Mouse (Mus musculus) left cerebral cortex, adult 9 months (tissue): ENCODE data around the gene Gldc.

Source experiments
- DNase-seq, 2 experiments: peaks; one replicate each; pipeline ENCODE4 v3.0.0; 2022; ENCODE audit warnings: low spot score in 2 of 2

The Gldc gene

DNA sequence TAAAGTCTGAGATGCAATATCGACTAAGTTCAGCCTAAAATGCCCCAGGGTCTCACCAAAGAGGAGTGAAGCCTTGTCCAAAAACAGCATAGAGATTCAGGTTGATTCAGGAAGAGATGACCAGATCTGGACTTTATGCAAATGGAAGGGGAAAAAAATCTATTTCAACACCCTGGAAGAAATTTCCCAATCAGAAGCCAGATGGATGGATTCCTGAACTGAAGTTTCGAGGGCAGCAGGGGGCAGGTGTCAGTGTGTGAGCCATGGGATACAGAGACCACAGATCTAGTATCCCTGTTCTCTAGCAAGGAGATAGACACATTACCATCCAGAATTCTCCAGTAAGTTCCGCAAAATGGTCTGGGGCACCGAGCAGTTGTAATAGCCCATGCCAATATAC, 17.0 kb downstream of the Gldc start:
- no peak for DNase-seq

DNA sequence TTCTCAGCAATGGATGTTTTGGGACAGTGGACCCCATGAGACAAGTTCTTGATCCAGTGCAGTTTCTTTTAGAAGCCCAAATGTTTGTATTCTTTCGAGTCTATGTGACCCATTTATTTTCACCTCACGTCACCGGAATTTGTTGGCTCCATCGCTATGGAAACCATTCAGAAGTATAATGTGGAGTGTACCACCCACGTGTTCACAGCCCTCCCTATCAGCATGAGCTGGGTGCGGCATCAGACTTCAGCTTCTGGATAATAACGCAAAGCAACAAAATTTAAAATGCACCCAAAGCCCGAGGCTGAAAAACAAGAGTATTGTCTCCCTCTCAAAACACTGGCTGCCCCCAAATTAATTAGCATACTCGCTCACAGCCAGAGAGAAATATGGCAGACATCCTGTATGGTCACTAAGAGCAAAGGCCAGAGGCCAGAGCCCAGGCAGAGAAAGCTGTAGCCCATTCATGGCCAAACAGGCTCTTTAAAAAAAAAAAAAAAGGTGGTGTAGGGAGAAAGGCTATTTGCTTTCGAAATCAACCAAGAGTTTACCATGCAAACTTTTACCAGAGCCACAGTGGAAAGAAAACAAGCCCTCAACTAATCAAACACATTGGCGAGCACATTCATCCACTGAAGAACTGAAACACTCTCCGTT, 18.1 kb downstream of the Gldc start:
- DNase-seq, result peak; percentile 38 to 55

- DNase-seq, result no peak
These were observed 21.5 kb downstream of the Gldc start for GRCm38 (mm10) chr19:30153729-30154128.

DNA sequence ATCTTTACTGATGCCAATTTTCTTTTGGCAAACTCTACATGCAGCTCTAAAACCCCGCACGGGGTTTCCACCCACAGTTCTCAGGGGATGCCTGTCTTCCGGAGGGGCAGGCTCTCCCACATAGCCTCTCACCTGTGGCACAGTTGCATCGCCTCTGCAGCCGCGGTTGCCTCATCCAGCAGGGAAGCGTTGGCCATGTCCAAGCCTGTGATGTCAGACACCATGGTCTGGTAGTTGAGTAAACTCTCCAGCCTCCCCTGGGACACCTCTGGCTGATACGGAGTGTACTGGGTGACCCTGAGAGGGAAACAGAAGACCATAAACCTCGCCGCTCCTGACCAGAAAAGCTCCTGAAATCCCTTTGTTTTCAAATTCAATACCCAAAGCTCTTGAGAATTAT, 23.9 kb downstream of the Gldc start:
- no peak for DNase-seq

- no peak for DNase-seq
These were observed 25.9 kb downstream of the Gldc start for GRCm38 (mm10) chr19:30149238-30149805.

DNA sequence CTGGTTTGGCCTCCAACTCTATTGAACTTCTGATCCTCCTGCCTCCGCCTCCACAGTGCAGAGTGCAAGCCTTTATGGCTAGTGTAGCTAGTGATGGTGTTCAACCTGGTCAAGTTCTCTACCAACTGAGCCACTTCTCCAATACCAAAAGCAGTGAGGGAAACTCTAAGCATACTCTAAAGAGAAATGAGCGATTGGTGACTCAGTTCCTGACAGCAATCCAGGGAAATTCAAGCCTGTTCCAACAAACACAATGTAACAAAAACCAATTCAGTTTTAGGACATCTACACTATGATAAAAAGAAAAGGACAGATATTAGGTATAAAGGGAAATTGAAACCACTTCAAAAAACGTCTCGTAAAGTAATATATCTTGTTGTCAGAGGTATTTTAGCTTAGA, 27.9 kb downstream of the Gldc start:
- DNase-seq, result no peak

DNA sequence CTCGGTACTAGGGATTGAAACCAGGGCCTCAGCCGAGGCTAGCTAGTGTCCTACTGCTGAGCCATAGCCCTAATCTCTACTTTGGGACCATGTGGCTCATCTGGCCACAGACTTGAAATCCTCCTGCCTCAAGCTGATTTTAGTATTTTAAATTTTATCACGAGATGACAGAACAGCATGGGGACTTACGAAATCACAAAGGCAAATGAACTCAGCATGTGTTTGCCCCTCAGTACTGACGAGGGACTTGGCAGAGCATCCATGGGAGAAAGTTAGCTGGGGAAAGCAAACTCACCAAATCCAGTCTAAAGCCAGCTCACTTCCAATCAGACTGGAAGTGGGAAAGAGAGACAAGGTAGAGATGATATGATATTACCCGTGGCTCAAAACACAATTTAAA, 28.5 kb downstream of the Gldc start:
- no peak for DNase-seq

DNA sequence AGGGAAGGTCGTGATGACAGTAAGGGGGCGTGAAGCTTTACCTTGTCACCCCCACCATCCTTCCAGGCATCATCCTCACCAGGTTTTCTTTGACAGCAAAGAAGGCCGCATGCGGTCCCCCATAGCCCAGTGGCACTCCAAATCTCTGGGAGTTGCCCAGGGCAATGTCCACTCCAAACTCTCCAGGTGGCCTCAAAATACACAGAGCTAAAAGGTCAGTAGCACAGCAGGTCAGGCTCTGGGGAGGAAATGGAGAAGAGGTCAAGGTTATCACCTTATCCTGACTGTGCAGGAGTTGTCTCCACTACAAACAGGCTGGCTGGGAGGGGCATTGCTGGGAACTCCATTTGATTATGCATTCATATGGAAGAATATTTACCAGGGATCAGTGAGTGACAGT, 30.1 kb downstream of the Gldc start:
- no peak for DNase-seq

- DNase-seq, result no peak
These were observed 38.9 kb downstream of the Gldc start for GRCm38 (mm10) chr19:30136308-30136707.

- DNase-seq, result no peak
These were observed 47.1 kb downstream of the Gldc start for GRCm38 (mm10) chr19:30128177-30128576.

DNA sequence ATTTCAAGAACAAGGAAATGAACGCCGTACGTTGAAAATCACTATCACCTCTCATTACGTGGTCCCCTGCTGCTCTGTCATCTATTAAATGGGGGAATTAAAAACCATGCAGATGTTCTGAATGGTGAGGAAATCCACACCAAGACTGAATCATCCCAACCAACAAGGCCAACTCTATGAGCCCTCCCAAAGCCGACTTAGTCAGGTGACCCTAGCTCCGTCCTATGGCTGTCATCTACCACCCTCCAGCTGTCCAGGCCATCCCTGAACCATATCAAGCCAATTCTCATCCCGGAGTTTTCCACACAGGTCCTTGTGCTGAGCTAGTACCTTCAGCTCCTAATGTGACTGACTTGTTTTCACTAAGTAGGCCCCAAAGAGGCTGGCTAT, 49.6 kb downstream of the Gldc start:
- DNase-seq, result no peak

- DNase-seq, result no peak
These were observed 50.1 kb downstream of the Gldc start for GRCm38 (mm10) chr19:30124999-30125669.

GRCm38 (mm10) chr19:30118344-30119312, 56.6 kb downstream of the Gldc start:
- DNase-seq, result no peak

DNA sequence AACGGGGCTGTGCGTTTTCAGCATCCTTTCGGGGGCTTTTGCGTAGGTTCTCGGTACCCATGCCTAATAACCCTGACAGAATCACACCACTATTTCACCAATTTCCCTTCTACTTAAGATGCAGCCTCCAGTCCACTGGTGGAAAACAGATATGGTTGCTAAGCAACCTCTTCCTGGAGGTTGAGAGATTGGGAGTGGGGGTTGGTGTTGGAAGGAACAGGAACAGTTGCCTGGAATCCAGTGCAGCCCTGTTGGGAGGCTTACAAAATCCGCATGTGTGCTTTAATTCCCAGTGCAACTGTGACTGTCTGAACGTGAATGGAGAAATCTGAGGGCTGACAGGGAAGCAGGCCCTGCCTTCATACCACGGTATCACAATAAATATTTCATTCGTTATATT, 57.5 kb downstream of the Gldc start:
- peak; percentile 68 for DNase-seq

DNA sequence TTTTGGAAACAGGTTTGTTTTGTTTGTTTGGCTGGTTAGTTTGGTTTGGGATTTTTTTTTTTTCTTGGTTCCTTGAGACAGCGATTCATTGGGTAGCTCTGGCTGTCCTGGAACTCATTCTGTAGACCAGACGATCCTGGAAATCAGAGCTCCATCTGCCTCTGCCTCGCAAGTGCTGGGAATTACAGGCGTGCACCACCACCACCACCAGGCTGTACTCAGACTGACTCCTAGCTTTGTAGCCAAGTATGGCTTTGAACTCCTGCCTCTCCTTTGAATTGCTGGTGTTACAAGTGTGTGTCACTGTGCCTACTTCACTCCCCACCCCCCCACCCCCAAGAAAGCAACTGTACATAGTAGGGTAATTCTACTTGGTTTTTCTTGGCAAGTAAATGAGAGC, 58.0 kb downstream of the Gldc start:
- no peak for DNase-seq

DNA sequence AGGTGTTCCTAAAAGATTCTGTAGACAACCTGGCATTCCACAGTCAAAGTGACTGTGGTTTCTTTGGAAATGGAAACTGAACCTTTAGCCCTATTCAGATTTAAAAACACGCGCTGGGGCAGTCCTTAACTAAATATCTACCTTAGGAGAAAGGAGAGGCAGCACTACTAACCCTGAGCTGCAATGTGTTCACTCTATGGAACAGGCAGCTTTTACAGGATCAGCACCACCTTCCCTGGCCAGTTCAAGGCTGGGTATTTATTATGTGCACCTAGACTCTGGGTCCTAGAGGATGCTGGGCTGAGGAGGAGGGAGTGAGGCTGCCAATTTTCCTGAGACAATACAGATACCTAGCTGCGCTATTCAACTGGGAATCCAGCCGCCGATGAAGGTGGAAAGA, 59.6 kb downstream of the Gldc start:
- DNase-seq, result no peak

- no peak for DNase-seq
These were observed 60.2 kb downstream of the Gldc start for GRCm38 (mm10) chr19:30114919-30115441.

DNA sequence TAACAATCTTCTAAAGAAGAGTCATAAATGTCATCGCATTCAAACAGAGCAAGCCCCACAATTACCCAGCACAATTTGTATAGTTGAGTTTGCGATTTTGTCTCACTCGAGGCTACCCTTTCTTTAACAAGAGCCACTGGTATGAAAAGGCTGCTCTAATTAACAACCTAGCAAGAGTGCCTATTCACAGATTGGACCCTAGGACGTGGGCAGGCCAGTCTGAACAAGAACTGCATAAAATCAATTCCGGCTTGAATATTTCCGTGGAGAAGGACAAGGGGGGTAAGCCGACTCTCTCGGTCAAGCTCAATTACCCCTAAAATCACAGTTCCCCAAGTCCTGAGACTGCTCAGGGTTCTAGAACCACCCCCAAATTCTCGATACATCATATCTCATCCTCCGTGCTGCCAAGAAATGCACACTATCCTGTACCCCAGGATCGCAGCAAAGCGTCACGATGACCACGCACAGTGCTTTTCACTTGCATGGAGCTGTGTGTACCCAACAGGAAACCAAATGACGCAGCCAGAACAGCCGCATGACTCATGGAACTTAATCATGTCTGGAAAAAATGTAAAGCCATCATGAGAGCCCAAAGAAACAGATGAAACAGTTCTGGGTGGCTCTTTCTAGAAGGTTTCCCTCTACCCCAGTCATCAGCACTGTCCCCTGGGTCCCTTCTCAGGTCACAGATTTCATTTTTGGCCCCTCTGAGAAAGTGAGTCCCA, 62.1 kb downstream of the Gldc start:
- no peak for DNase-seq

GRCm38 (mm10) chr19:30111421-30111820, 63.8 kb downstream of the Gldc start:
- no peak for DNase-seq

DNA sequence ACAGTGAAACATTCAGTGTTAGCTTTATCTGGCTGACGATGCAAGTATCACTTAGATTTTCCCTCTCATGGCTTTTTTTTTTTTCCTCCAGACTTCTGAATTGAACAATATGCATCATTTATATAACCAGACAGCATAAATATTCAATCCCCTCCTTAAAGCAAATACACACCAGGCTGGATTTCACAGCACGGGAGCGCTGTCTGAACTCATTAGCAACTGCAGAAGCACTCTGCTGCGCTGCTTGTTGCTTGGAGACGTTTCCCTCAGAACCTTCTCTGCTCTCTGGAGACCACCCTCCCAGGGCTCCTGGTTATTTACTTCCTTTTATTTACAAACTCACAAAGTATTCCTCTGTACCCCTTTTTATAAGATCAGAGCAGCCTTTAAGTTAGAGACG, 66.1 kb downstream of the Gldc start:
- DNase-seq, result no peak

DNA sequence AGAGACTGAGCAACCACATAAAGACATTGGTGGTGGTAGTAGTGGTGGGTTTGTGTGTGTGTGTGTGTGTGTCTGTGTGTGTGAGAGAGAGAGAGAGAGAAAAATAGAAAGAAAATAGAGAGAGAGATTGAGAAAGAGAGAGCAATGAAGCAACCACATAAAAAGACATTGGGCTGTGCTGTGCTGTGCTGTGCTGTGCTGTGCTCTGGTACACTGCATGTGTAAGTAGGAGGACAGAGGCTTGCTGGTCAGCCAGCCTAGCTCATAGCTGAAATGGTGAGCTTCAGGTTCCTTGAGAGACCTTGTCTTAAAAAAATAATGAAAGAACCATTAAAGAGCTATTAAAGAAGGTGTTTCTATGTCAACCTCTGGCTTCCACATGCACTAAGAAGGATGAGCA, 66.6 kb downstream of the Gldc start:
- DNase-seq, result no peak
